Mouse (Mus musculus): ENCODE results near the gene Cst9.

DNA sequence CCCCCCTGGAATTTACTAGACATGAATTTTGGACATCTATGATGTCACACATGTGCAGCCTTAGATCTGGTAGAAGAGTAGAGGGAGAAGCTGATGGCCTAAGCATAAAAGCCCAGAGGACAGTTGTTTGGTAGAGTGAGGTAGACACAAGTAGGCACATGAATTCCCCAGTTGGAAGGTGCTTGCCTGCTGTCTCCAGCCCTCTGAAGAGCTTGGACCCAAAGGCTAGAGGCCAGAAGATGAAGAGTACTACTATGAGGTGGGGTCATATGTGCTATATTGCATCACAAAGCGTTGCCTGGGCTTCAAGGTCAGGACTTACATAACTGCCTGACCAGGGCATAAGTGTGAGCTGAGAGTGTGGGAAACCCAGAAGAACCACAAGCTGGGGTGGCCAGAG lies 36.5 kb upstream of the Cst9 start, which contains the start of gene Cst8:
- TF ChIP-seq TCF12 (IDR thresholded peaks at IDR 0.05; ENCODE audit: insufficient read depth, poor library complexity, severe bottlenecking) (no peak), MYOD1 (IDR thresholded peaks at IDR 0.05; ENCODE audit: control insufficient read depth in 1 of 3, insufficient read length in 2 of 3, low read depth in 2 of 3) (no peak), POLR2A (IDR thresholded peaks at IDR 0.05; ENCODE audit: insufficient read length, low read depth) (no peak), E2F4 (IDR thresholded peaks at IDR 0.05; ENCODE audit: insufficient read depth) (no peak), CEBPB (IDR thresholded peaks at IDR 0.05; ENCODE audit: insufficient read depth, poor library complexity, severe bottlenecking) (no peak), REST (IDR thresholded peaks at IDR 0.05; ENCODE audit: insufficient read depth, insufficient read length) (no peak), MAX (IDR thresholded peaks at IDR 0.05; ENCODE audit: low read depth) (no peak), SRF (IDR thresholded peaks at IDR 0.05; ENCODE audit: control insufficient read depth, insufficient read length, low read depth) (no peak), MYOG (IDR thresholded peaks at IDR 0.05; ENCODE audit: control insufficient read depth in 1 of 3, insufficient read depth in 1 of 3, insufficient read length in 2 of 3, low read depth in 2 of 3) (no peak), TCF3 (IDR thresholded peaks at IDR 0.05; ENCODE audit: insufficient read length, low read depth) (no peak), POLR2AphosphoS2 (IDR thresholded peaks at IDR 0.05; ENCODE audit: insufficient read length, low read depth) (no peak)

All from myocyte (in vitro differentiated cells).